Mouse (Mus musculus): Measurements from ENCODE around the gene Rftn1. TPM values are rescaled to one million over a fixed set of nuclear protein-coding genes. Genes with fewer than 3 reads are reported as not detected.

Gene Rftn1
- total RNA-seq, 2 experiments from 2014 or later: 17.0 to 18.3 TPM

DNA sequence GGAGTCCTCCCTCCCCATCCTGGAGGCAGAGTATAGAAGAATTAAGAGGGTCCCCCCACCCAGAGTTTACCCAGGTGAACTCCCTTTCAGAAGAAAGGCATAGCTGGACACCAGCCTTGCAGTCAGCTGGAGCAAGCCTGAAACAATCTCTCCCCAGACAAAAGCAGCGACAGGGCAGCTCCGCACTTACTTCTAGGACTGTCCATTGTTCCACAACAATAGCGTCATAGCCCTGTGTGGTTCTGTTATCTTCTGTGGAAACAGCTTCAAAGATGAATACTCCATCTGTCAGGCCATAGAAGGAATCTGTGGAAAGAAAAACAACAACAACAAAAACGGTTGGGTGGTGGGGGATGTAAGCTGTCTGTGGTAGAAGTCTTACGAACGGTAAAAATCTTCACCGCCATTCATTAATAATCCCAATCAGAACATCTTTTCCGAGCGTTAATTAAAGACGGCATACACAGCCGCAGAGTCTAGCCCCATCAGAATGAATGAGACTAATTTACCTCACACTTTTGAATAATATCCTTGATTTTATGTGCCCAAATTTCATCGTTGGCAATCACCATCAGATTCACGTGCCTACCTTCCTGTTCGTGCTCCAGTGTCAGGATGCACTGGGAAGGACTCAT, 153.6 kb downstream of the Rftn1 start:
- no peak for DNase-seq (ENCODE audit: low spot score in 2 of 2)

DNA sequence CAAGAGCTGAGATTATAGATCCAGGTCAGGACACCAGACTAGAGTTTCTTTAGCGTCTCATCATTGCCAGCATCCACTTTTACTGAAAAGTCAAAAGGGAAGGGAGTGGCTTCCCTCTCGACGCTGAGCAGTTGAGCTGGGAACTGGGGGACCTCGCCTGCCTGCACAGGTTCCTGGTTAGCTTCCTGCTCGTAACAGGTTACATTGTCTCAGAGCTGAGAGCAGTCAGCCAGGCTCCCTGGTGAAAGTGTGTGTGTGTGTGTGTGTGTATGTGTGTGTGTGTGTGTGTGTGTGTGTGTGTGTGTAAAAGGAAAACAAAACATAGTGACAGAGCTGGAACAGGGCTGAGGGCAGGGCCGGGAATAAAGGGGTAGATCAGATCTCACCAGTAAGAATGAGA, 156.8 kb downstream of the Rftn1 start:
- DNase-seq (ENCODE audit: low spot score in 2 of 2): no peak

DNA sequence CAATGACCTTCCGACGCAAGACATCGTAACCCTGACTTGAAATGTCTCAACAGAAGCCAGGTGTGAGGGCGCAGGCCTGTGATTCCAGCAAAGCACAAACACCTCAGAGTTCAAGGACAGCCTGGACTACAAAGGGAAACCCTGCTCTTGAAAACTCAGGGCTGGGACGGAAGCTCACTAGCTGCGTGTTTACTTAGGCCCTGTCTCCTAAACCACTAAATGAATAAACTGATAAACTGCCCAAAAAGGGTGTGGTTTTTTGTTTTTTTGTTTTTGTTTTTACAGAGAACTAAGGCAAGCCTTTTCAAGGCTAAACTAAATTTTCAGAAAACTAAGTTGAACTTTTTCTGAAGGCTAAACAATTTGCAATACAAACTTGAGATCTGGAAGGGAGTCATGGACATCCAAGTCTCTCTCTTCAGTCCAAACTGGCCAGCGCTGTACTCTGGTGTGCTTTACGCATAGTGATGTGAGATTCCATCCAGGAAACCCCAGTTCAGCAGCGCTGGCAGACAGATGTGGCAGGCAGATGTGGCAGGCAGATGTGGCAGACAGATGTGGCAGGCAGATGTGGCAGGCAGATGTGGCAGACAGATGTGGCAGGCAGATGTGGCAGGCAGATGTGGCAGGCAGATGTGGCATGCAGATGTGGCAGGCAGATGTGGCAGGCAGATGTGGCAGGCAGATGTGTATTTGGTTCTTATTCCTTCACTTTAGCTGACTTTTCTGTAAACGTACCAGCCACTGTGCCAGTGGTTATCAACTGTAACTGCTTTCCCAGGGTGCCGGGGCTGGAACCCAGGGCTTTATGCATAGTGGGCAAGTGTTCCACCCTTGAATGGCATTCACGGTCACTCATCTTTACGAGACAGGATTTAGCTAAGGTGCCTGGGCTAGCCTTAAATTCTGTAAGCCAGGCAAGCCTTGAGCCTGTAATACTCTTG, 158.7 kb downstream of the Rftn1 start:
- no peak for DNase-seq (ENCODE audit: low spot score in 2 of 2)

DNA sequence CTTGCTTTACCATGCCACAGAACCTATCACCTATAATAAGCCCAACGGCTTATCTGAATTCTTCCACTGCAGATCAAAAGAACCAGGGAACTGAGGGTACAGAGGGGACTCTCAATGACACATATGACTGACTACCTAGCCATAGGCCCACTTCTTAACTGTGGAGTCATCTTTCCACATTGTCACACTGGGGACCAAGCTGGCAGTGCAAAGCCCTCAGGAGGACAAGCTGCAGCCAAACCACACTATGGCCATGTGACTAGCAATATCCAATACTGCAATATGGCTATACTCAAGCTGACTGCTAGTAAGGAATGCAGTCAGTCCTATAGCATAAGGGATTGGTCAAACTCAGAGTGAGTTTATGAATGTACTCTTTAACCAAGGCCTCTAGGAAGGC, 164.8 kb downstream of the Rftn1 start:
- no peak for DNase-seq (ENCODE audit: low spot score in 2 of 2)

DNA sequence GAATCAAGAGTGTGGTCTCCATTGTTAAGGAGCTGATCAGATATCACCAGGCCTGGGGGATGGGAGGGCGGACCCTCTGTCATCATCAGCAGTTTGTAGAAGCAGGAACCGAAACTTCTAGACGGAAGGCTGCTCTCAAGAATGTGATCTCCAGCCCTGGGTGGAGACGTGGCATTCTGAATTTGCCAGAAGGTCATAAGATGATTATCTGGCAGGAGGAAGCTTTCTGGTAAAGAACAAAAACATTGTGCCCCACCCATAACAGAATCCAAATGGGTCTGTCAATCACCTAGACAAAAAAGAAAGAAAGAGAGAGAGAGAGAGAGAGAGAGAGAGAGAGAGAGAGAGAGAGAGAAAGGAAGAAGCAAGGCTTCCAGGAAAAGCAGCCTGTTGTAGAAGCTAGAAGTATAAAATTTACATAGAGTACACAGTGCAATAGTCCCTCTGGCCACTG, 165.3 kb downstream of the Rftn1 start:
- DNase-seq (ENCODE audit: low spot score in 2 of 2): no peak

DNA sequence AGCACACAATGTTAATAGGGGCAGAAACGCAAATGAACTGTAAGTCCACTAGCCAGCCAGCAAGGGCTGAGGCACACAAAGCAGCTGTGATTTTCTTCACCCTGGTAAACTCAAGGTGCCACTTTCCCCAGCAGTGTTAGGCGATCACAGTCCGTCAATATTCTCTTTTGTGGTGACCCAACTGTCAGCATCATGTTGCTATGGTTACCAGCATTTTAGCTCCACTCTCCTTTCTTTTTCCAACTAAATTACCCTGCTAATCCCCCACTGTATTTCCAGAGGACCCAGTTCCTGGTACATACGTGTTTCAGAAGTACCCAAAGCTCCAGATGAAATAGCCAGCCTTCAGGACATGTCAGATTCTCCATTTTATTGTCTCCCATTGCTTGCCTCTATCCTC, 169.1 kb downstream of the Rftn1 start:
- no peak for DNase-seq (ENCODE audit: low spot score in 2 of 2)

DNA sequence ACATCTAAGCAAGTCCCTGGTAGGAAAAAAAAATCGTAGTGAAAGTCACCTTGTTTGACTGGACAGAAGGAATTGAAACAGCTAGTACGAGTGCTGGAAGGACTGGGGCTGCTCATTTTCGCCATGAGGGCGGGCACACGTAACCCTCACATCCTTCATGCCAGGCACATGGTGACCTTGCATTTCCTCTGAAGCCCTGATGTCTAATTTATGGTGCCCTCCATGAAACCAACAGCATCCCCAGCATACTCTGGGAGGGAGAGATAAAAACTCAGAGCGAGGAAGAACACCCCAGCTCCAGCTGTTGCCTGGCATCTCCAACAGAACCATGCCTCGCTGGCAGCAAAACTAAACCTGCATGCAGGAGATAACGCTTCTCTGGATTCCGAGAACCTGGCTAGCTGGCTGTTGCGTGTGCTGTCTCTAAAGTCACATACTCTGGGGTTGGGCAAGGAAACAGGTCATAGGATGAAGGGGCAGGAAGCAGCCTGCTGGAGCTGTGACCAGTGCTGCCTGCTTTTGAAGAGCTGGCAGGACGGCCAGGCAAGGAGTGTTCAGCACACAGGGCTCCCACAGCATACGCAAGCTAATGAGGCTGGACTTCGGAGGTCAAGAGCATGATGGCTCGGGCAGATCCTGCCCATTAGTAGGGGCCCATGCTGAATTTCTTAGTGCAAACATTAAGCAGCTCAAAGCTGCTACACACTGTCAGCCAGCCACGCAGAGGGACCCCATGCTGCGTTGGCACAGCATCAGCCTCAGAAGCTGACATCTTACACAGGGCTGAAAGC, 170.1 kb downstream of the Rftn1 start:
- peak in 1 of 2 experiments; percentile 27 for DNase-seq (ENCODE audit: low spot score in 2 of 2)

DNA sequence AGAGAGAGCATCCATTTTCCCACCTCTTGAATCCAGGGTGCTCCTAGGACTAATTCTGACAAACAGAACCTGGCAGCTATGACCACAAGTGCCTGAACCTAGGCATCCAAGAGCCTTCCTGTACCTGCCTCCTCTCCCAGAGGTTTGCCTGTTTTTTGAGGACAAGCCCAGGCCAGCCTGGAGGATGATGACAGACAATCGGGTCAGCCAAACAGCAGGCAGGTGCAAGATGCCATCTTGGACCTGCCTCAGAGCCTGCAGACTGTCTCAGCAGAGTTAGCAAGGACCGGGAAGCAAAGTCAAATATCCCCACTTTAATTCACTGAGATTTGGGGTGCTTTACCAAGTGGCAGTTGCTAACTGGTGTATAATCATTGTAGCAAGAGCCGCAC, 170.7 kb downstream of the Rftn1 start:
- DNase-seq (ENCODE audit: low spot score in 2 of 2): no peak

DNA sequence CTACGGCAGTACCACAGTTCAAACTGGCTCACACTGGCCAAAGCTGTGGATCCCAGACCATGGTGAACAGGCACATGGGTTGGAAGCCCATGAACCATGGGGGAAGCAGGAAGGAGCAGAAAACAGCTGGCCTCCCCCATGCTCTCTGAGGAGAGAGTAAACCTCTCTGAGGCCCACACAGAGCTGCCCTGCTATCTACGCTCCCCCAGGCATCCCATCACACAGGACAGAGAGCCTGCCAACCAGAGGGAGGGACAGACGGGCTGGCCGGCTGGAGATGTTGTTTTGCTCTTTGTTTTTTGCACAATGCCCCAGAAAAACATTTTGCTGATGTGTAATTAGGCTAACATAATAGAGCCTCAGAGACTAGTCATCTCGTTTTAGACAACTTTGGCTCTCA, 171.4 kb downstream of the Rftn1 start:
- DNase-seq (ENCODE audit: low spot score in 2 of 2): peak in 1 of 2 experiments; percentile 63

DNA sequence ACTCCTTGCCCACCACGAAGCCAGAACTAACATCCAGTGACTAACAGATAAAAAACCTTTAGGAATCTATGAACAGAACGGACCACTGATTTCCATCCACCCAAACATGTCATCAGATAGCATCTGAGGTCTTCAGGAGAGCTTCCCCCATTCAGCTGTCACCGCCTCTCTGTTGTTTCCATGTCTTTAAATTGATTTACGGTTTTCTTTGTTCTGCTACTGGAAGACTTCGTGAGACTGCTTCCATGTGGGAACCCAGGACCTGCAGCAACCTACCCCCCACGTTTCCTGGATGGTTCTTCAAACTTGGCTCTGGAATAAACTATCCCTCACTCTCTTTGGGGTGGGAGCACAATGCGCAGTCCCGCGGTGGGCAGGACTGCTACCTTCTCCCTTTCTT, 175.8 kb downstream of the Rftn1 start:
- no peak for DNase-seq (ENCODE audit: low spot score in 2 of 2)

DNA sequence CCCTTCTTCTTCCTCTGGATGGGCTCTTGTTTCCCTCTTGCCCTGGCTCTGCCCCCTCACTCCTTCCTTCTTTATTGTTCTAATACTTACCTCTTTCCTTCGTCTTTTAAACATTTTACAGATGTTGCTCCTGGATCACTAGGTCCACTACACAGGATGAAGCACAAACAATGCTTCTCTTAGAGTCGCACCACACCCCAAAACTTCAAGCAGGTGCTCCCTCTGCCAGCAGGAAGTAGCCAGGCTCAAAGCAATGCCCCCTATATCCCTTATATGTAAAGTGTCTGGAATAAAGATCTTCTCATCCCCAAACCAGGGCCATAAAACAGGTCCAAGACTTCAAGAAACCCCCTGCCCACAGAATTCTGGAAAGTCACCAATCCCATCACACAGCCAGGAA, 176.6 kb downstream of the Rftn1 start:
- DNase-seq (ENCODE audit: low spot score in 2 of 2): no peak

DNA sequence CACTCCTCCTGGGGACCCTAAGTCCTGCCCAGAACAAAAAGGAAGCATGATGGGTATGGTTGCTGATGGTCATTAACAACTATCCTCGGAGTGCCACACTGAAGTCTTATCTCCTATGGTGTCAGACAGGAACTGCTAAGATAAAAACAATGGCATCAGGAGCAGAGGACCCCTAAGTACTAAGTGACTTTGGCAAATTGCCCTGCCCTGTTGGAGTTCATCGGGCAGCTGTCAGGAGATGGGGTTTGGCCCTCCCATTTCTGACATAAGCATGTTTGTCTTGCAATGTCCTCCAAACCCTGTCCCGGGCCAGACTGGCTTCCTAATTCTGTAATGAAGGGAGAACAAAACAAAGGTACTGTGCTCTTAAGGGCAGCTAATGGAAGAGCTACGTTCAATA, 180.4 kb downstream of the Rftn1 start:
- no peak for DNase-seq (ENCODE audit: low spot score in 2 of 2)

DNA sequence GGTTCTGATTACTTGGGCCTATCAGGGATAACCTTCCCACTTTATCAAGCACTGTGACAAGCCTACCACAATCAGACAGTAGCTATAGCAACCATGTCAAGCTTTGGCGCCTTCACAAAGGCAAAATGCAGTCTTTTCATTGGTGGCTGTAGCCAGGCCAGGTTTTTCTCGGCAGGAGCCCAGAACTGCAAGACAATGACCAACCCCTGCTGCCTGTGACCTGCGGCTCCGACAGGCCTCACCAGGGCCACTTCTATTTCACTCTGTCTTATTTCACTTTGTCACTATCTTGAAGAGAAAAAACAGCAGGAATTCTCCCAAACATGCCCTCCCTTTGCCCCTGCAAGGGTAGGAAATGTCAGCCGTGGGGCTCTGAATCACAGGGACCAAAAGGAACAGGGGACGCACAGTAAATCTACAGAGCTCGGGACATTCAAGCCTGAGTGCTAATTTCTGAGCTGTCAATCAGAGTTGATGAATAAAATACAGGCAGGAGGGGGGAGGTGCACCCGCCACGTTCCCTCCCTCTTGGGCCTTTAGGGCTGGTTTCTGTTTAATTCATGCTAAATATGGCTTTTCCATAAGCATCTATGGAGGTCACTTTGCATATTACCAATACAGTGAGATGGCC, 183.6 kb downstream of the Rftn1 start:
- DNase-seq (ENCODE audit: low spot score in 2 of 2): peak; percentile 23 to 53

DNA sequence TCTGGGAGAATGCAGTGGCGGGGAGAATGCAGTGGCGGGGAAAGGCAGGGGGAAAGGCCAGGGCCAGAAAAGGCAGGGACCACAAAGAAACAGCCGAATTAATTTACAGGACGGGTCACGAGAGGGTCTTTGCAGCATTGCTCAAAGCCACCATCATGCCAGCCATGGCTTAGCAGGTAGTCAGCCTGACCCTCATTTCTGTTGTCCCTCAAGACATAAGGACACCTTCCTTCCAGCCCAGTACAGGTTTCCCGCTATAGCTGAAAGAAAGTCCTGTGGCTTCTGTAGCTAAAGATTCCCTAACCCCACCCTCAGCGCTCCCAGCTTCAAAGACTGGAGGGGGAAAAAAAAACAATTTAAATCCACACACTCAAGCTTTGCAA, 184.1 kb downstream of the Rftn1 start:
- DNase-seq (ENCODE audit: low spot score in 2 of 2): no peak

DNA sequence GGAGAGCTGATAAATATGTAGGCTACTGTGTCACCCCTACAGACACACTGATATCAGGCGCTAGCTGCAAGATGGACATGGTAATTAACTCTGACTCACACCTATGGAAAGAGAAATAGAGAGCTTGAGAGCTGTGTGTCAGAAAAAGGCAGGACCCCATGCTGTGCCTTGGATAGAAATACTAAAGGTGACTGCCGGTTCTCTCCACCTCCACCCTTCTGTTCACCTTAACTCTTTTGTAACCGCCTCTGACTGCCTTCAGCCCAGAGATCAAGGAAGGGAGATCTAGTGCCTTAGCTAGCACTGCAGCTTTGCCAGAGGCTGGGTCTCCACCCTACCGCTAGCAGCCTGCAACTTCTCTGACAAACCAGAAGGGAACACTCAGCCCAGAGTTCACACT, 187.3 kb downstream of the Rftn1 start:
- DNase-seq (ENCODE audit: low spot score in 2 of 2): no peak

DNA sequence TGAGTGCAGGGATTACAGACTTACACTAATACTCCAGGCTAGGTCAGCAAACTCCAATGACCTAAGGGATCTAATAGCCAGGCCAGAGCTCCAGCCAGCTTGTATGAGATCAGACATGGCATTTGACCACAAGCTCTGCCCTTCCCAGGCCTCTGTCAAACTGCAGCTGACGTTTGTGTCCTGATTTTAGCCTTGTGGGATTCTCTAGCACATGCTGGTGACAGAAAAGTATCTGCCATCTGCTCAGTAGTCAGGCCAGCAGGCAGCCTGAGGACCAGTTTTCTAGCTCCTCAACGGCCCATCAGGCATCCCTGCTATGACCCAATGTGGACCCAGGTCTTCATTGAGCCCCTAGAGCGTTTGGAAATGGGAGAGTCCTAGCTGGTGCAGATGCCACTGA, 188.3 kb downstream of the Rftn1 start:
- no peak for DNase-seq (ENCODE audit: low spot score in 2 of 2)

DNA sequence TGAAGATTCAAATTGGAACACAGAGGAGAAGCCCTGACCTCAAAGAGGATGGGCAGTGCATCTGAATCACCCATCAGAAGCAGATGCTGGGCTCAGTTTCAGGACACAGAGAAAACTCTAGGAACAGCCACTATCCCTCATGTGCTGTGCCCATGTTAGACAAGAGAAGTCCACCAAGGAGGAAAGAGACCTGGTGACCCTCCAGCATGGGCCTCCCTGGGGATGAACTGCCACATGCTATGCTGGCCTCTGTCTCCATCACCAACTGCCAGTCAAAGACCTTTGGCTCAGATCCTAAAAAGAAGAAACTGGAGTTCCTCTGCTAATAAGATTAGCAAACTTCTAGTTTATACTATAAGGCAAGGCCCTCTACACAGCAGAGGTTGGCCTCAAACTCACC, 188.7 kb downstream of the Rftn1 start:
- no peak for DNase-seq (ENCODE audit: low spot score in 2 of 2)

DNA sequence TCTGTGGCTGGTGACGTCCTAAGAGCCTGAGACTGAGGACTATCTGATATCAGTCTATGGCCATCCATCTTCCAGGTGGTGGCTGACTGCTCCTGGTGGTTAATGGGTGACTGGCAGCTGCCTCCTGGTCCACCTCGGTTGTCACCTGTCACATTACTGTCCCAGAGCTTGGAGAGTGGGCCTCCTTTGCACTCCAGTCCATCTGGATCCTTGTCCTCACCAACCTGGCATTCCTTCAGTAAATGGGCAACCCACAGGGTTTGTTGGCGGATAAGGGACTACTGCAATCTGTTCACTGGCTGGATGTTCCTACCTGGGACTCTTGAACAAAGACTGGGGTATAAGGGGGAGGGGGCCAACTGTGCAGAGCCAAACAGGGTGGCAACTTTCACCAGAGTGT, 189.9 kb downstream of the Rftn1 start:
- DNase-seq (ENCODE audit: low spot score in 2 of 2): no peak

DNA sequence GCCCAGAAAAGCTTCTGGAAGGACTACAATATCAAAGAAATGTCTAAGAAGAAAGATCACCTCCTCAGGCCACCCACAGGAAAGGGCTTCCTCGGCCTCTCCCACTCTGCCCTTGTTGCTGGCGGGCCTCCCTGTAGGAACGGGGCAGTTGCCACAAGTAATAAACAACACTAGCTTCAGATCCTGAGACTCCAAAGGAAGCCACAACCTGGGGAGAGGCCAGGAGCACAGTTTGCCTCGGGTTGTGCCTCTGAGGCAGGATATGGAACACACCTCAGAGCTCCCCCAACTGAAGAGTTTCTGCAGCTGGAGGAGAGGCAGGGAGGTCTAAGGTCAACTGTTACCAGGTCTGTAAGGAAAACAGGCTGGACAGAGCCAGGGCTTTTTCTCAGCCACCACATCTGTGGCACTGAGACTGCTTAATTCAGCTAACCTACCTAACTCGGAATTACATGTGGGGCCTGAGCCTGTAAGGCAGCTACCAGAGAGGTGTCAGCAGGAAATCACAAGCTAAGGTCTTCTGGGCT, 193.8 kb downstream of the Rftn1 start:
- DNase-seq (ENCODE audit: low spot score in 2 of 2): no peak

DNA sequence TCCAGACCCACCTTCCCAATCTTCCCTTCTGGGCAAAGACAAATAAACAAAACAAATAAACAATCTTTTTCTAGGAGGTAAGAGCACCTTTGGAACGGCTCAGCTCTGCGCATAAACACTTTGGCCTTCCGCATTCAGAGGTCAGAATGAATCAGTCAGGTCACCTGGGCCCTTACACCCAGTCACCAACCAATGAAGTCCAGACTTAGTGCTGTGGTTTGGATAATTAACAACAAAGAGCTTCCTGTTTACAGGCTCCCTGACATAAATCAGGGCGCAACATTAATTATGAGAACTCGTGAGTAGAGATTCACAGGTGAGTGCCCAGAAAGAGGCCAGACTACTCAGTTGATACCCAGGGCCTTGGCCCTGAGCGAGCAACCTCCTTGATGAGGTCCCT, 194.4 kb downstream of the Rftn1 start:
- no peak for DNase-seq (ENCODE audit: low spot score in 2 of 2)

DNA sequence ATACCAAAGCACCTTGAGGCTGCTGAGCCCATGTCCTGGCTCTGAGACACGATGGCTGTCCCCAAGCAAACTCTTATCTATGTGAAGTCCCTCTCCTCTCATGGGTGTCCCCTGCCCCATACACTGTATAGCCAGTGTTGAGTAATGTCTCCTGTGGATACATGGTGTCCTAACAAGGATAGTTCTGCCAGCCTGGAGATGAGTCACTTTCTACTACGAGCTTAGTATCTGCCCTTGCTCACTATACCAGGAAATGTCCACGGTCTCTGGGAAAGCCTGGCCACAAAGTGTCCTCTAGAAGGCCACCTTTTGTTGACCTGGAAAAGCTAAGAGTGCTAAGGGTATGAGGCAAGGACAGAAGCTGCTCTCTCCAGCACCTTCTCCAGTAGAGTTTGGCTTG, 195.2 kb downstream of the Rftn1 start:
- DNase-seq (ENCODE audit: low spot score in 2 of 2): no peak
